Mouse (Mus musculus) adipose tissue, adult 10 weeks (tissue): ENCODE results near the gene Fam71f2. TPM values are rescaled to one million over a fixed set of nuclear protein-coding genes. Genes with fewer than 3 reads are reported as not detected.

Source experiments
- polyA plus RNA-seq: library from polyadenylated mRNA; stranded (reverse); fragments of 350-450 nt; fragmentation: Illumina TruSeq; extraction: RNeasy Lipid Tissue Mini Kit (QIAGEN cat#74804); gene quantifications from one replicate; pipeline ENCODE4 v1.2.3, GENCODE M21; 2014; ENCODE audit warnings: low read depth, low replicate concordance

Gene Fam71f2
- polyA plus RNA-seq = 19.9 TPM

GRCm38 (mm10) chr6:29279293-29279692 lies at the start of gene Fam71f2:
Gene Fam71f2 (plus strand): TSS chr6:29279593.

GRCm38 (mm10) chr6:29272312-29273072 lies 6.9 kb upstream of the Fam71f2 start, which contains the start of gene Hilpda:
Gene Hilpda (plus strand): TSS chr6:29272488.

GRCm38 (mm10) chr6:29318879-29319278 lies 39.5 kb downstream of the Fam71f2 start, which contains the start of gene Fam71f1:
Gene Fam71f1 (plus strand): TSS chr6:29319140.

Other genes with a start within 250 kb of the Fam71f2 start
- 197 TPM for gene Lep, start 219.4 kb upstream of the Fam71f2 start, polyA plus RNA-seq
- gene Rbm28, start 114.6 kb upstream of the Fam71f2 start, polyA plus RNA-seq = 32.0 TPM
- gene Prrt4, start 100.0 kb upstream of the Fam71f2 start, polyA plus RNA-seq = 0.45 TPM
- 24.2 TPM for gene Impdh1, start 63.2 kb upstream of the Fam71f2 start, polyA plus RNA-seq
- gene Hilpda, start 7.1 kb upstream of the Fam71f2 start, polyA plus RNA-seq = 11.6 TPM
- 5.7 TPM for gene Fam71f1, start 39.5 kb downstream of the Fam71f2 start, polyA plus RNA-seq
- 164 TPM for gene Calu, start 68.5 kb downstream of the Fam71f2 start, polyA plus RNA-seq
- gene Opn1sw, start 108.9 kb downstream of the Fam71f2 start, polyA plus RNA-seq = not detected
- 37.0 TPM for gene Ccdc136, start 116.7 kb downstream of the Fam71f2 start, polyA plus RNA-seq
- gene Flnc, start 153.7 kb downstream of the Fam71f2 start, polyA plus RNA-seq = 4.9 TPM
- gene Atp6v1f, start 188.1 kb downstream of the Fam71f2 start, polyA plus RNA-seq = 195 TPM
- gene Atp6v1fnb, start 191.8 kb downstream of the Fam71f2 start, polyA plus RNA-seq = 0.72 TPM
- gene Kcp, start 228.4 kb downstream of the Fam71f2 start, polyA plus RNA-seq = 4.2 TPM
- gene Irf5, start 247.0 kb downstream of the Fam71f2 start, polyA plus RNA-seq = 11.7 TPM